Comparison of ENCODE assay signal across 9 mouse cellular contexts in the genomic region with DNA sequence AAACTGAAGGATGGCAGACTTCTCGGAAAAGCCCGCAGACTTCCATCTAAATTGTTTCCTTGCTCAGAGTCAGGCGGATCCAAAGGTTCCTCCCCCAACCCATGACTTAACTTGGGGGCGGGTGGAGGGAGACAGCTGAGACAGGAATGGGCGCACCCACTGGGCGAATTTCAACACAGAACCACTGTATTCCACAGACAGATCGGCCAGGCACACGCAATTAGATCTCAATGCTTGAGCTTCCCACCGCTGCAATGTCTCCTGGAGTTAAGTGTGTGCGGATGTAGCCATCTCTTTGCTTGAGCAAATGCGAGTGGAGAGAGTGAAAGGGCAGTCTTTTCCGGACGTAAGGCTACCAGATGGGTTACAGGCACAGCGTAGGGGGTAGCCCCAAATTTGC. TPM values are rescaled to one million over a fixed set of nuclear protein-coding genes. Genes with fewer than 3 reads are reported as not detected.
DNase-seq lines count a peak whose midpoint lies in the region; ATAC-seq and TF ChIP-seq lines count a peak whose summit lies in the region.
"Had no signal": no experiment of that assay in that cellular context is flagged by ENCODE, and none has a peak within 500 bp of the region (broad histone marks: within the 10 kb centered on the region; RNA-seq: fewer than 3 reads in every experiment).

No protein-coding gene starts in this region.

- DNase-seq in frontal cortex, postnatal 25 days (ENCODE audit: low spot score in 2 of 2), result no peak
- DNase-seq in spleen, adult 18-20 months, result no peak
- no peak for DNase-seq in right cerebral cortex, postnatal 25 days

- TF ChIP-seq CTCF in embryonic fibroblast, embryonic 13.5 days (IDR thresholded peaks at IDR 0.05; ENCODE audit: borderline replicate concordance, insufficient read depth, low read length), result no peak

- peak overlapping the region; percentile 78 for H3K4me3 ChIP-seq in embryonic fibroblast, embryonic 13.5 days (ENCODE audit: insufficient read depth, low read length)
- peak overlapping the region; percentile 69 for H3K4me3 ChIP-seq in hindbrain, embryonic 12.5 days
- peak overlapping the region; percentile 71 for H3K4me3 ChIP-seq in limb, embryonic 15.5 days
- peak overlapping the region; percentile 58 for H3K4me3 ChIP-seq in neural tube, embryonic 15.5 days (replicated peaks)

- H3K27ac ChIP-seq in embryonic fibroblast, embryonic 13.5 days (ENCODE audit: insufficient read depth, low read length), result no peak overlapping the region
- H3K27ac ChIP-seq in hindbrain, embryonic 12.5 days, result no peak overlapping the region
- H3K27ac ChIP-seq in limb, embryonic 15.5 days, result peak overlapping the region; percentile 86; the same call in 1 of the 2 replicates
- no peak overlapping the region for H3K27ac ChIP-seq in neural tube, embryonic 15.5 days (replicated peaks)

- ATAC-seq in frontal cortex, adult (ENCODE audit: low TSS enrichment), result peak; percentile 14; the same call in 1 of the 2 replicates
- no peak for ATAC-seq in hindbrain, embryonic 12.5 days (ENCODE audit: low FRiP score)
- ATAC-seq in limb, embryonic 15.5 days (ENCODE audit: insufficient number of reproducible peaks, low FRiP score, low TSS enrichment, low read depth), result no peak
- ATAC-seq in neural tube, embryonic 15.5 days (ENCODE audit: low FRiP score), result peak; percentile 10; the same call in 1 of the 2 replicates

- H3K36me3 ChIP-seq in hindbrain, embryonic 12.5 days, result no peaks in the 10 kb centered on the region
- H3K36me3 ChIP-seq in limb, embryonic 15.5 days, result no peaks in the 10 kb centered on the region
- H3K36me3 ChIP-seq in neural tube, embryonic 15.5 days, result no peaks in the 10 kb centered on the region

- H3K4me2 ChIP-seq in hindbrain, embryonic 12.5 days (replicated peaks), result peak overlapping the region; percentile 98
- peak overlapping the region; percentile 94 for H3K4me2 ChIP-seq in limb, embryonic 15.5 days
- peak overlapping the region; percentile 95 for H3K4me2 ChIP-seq in neural tube, embryonic 15.5 days

- WGBS in hindbrain, embryonic 12.5 days, result 27% methylated on average over 14 of the region's 14 CpGs
- 10% methylated on average over 14 of the region's 14 CpGs for WGBS in limb, embryonic 15.5 days
- WGBS in neural tube, embryonic 15.5 days, result 20% methylated on average over 14 of the region's 14 CpGs

- H3K4me1 ChIP-seq in embryonic fibroblast, embryonic 13.5 days (ENCODE audit: control insufficient read depth, insufficient read depth, low read length), result no peaks in the 10 kb centered on the region
- peaks cover 20% of the 10 kb centered on the region for H3K4me1 ChIP-seq in hindbrain, embryonic 12.5 days
- peaks cover 55% of the 10 kb centered on the region for H3K4me1 ChIP-seq in limb, embryonic 15.5 days
- H3K4me1 ChIP-seq in neural tube, embryonic 15.5 days, result peaks cover 31% of the 10 kb centered on the region

- peak overlapping the region; percentile 78 for H3K9ac ChIP-seq in hindbrain, embryonic 12.5 days
- H3K9ac ChIP-seq in limb, embryonic 15.5 days, result peak overlapping the region; percentile 74
- H3K9ac ChIP-seq in neural tube, embryonic 15.5 days (replicated peaks), result peak overlapping the region; percentile 56

- peak; percentile 53 for TF ChIP-seq POLR2A in embryonic fibroblast, embryonic 13.5 days (IDR thresholded peaks at IDR 0.05; ENCODE audit: low read depth, low read length)

- H3K27me3 ChIP-seq in hindbrain, embryonic 12.5 days, result peaks cover 9% of the 10 kb centered on the region
- H3K27me3 ChIP-seq in limb, embryonic 15.5 days, result no peaks in the 10 kb centered on the region
- peaks cover 6% of the 10 kb centered on the region; the same call in 1 of the 2 replicates for H3K27me3 ChIP-seq in neural tube, embryonic 15.5 days (replicated peaks)

- no peaks in the 10 kb centered on the region for H3K9me3 ChIP-seq in hindbrain, embryonic 12.5 days (replicated peaks)
- no peaks in the 10 kb centered on the region for H3K9me3 ChIP-seq in limb, embryonic 15.5 days
- H3K9me3 ChIP-seq in neural tube, embryonic 15.5 days (replicated peaks), result no peaks in the 10 kb centered on the region

RNA-seq across cellular contexts. Expression of a gene that starts 1.2 kb away (rescaled TPM):
- polyA plus RNA-seq in embryonic fibroblast, embryonic 13.5 days (2011; ENCODE audit: insufficient read length, low read depth, missing spikeins), result 6.6 and 14.4 TPM in 2 replicates
- polyA plus RNA-seq in hindbrain, embryonic 12.5 days (2016; fragmentation: Nextera tagmentation; extraction: Ambion mirVana), result 20.6 and 22.4 TPM in 2 replicates
- polyA plus RNA-seq in limb, embryonic 15.5 days (2015; fragmentation: Nextera tagmentation; extraction: Ambion mirVana), result 11.1 and 15.2 TPM in 2 replicates
- 25.4 and 25.5 TPM in 2 replicates for polyA plus RNA-seq in neural tube, embryonic 15.5 days (2015; fragmentation: Nextera tagmentation; extraction: Ambion mirVana)
- polyA plus RNA-seq: C2C12 had no signal

Comparison
In these comparisons a context has a peak if more than half of its experiments do, and no peak if none do; other contexts are left out.
1. ATAC-seq: peak in frontal cortex, adult (single experiment) and neural tube, embryonic 15.5 days (single experiment); none in hindbrain, embryonic 12.5 days (single experiment) and limb, embryonic 15.5 days (single experiment).
2. Peak in every context shown above with its lines, with median percentiles within 50 percentile points of each other: H3K4me3 ChIP-seq, H3K4me2 ChIP-seq and H3K9ac ChIP-seq.